Mouse (Mus musculus): ENCODE data around the gene F7. TPM values are rescaled to one million over a fixed set of nuclear protein-coding genes. Genes with fewer than 3 reads are reported as not detected.
"Not testable (repeated sequence)": the region's sequence is repeated elsewhere in the genome, so short reads cannot be mapped to it uniquely, and the experiment has no call there.

Gene F7
- polyA plus RNA-seq, 1 experiment: 0.16 TPM

DNA sequence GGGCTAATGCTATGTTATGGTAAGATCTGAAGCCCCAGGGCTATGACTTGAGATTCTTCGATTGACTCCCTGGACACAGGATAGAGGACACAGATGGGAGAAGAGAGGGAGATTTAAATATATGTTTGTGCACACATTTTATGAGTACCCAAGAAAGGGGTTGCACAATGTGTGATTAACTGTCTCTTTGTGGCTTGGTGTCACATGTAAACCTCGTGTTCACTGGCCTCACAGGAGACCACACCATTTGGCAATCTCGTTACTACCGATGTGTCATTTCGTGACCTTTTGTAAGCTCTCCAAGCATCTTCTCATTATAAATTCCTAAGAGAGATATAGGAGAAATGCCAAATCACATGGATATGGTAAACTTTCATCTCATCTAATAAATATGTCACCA, 1.8 kb downstream of the F7 start:
- DNase-seq (ENCODE audit: extremely low spot score in 1 of 2, low spot score in 1 of 2): no peak

- DNase-seq (ENCODE audit: extremely low spot score in 1 of 2, low spot score in 1 of 2): peak; percentile 75 to 82
These were observed 2.6 kb downstream of the F7 start for GRCm38 (mm10) chr8:13028482-13028881.

DNA sequence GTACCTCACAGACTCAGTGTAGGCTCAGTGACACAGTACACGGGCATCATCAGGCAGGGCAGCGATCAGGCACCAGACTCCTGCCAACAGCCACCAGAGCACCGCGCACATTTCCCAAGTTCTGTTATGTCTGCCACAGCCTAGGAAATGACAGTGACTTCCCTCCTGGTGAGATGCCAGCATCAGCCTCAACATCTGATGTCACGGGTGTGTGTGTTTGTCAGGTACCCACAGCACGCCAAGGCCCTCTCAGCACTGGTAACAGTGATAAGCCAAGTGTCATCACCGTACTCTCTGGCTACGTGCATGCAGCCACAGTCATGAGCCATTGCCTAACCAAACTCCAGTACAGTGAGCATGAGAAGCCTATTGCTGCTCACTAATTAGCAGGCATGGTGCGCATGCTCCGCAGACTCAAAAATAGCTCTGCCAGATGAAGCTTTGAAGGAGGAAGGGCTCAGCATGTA, 10.5 kb downstream of the F7 start:
- DNase-seq (ENCODE audit: extremely low spot score in 1 of 2, low spot score in 1 of 2): peak in 1 of 2 experiments; percentile 58

DNA sequence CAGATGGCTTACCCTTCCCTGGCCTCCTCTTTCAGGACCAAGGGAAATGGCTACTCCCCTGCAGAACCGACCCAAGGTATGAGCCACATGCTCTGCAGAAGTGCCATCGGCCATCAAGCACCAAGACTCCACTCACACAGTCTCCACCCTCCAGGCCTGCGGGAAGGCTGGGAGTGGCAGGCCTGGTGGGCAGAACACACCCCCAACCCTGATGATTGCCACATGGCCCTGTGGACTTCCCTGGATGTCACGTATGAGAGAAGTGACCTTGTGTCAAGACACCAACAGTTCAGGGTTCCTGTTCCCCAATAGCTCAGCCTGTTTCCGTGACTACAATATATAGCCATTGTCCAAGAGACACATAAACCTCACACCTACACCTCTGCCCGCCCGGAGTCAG, 11.2 kb downstream of the F7 start, which contains the start of gene F10:
Gene F10, plus strand, starts transcription at position 294 of the 400 bp plus-strand sequence.
- no peak for DNase-seq (ENCODE audit: extremely low spot score in 1 of 2, low spot score in 1 of 2)

GRCm38 (mm10) chr8:13037569-13037968, 11.7 kb downstream of the F7 start:
- no peak for DNase-seq (ENCODE audit: extremely low spot score in 1 of 2, low spot score in 1 of 2)

GRCm38 (mm10) chr8:13039054-13039453, 13.2 kb downstream of the F7 start:
- no peak for DNase-seq (ENCODE audit: extremely low spot score in 1 of 2, low spot score in 1 of 2)

DNA sequence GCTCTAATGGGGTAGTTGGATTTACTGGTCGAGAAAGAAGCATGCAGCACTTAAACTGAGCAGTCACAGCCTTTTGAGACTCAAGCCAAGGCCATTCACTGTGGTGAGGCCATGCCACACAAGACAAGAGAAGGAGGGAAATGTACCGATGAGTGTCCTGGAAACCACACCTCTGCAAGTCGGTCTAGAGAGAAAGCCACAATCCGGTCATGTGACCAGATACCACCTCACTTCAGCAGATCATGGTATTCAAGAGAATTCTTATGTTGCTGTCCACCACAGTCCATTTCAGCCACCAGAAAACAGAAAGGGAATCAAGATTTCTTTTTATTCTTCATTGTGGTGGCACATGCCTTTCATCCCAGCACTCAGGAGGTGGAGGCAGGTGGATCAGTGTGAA, 15.6 kb downstream of the F7 start:
- no peak for DNase-seq (ENCODE audit: extremely low spot score in 1 of 2, low spot score in 1 of 2)

DNA sequence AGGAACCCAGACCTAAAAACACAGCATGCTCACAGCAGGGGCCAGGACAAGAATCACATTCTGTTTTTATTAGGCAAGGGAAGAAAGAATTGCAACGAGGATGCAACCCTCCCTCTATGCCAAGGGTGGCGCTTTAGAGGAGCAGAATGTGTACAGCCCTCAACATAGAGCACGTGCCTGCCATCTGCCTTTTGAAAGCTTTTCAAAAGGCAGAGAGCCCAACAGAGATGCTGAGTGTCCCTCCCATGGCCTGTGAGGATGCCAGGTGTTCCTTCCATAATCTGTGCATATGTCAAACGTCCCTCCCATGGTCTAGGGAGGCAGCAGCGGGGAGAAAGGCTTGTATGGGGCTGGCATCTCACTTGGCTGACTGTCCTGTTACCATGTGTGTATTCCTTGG, 21.8 kb downstream of the F7 start:
- no peak for DNase-seq (ENCODE audit: extremely low spot score in 1 of 2, low spot score in 1 of 2)

- DNase-seq (ENCODE audit: extremely low spot score in 1 of 2, low spot score in 1 of 2): no peak
These were observed 24.7 kb downstream of the F7 start for GRCm38 (mm10) chr8:13050550-13050949.

- DNase-seq (ENCODE audit: extremely low spot score in 1 of 2, low spot score in 1 of 2): no peak
These were observed 31.5 kb downstream of the F7 start for GRCm38 (mm10) chr8:13057351-13057750.

DNA sequence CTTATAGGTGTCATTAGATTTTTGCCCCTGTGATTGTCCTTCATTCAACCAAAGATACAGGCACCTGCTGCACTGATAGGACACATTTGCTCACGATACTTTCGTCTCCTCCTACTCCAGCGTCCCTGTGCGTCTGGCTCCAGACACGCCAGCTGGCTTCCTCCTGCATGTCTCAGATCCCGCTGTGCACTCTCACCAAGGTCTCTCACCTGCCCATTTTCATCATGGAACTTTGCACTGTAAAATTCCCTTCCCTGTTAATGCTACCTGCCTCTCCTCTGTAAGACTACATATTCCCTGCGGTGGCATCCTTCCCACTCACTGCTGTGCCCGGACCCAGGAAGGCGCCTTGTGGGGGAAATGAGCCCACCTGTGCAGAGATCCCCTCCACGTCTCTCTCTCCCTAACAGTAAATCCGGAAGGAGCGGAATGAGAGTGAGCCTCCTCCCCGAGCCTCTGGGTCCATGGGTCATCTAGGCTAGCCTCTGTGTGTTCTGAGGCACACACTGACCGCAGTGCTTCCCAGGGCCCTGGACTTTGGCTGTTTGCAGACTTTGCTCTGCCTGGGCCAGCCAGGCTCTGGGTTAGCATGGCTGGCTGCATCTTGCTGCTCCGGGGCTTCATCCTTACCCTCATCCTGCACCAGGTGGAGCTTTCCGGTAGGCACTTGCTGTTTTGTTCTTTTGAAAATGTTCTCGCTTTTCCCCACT, 34.8 kb downstream of the F7 start, which contains the start of gene Proz:
Gene Proz, plus strand, starts transcription at position 474 of the 710 bp plus-strand sequence.
- DNase-seq (ENCODE audit: extremely low spot score in 1 of 2, low spot score in 1 of 2): no peak

GRCm38 (mm10) chr8:13063112-13063511, 37.3 kb downstream of the F7 start:
- no peak for DNase-seq (ENCODE audit: extremely low spot score in 1 of 2, low spot score in 1 of 2)

DNA sequence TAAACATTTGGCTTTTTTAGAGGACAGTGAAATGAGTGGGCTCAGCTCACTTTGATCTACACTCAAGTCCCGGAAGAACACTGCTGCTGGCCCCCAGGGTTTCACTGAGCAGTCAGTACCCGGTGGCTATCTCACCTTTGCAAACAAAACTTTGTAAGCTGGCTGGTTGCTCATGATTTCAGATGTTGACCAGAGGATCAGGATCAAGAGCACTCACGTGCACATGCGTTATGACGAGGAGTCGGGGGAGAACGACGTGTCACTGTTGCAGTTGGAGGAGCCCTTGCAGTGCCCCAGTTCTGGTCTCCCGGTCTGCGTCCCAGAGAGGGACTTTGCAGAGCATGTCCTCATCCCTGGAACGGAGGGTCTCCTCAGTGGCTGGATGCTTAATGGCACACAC, 47.4 kb downstream of the F7 start:
- no peak for DNase-seq (ENCODE audit: extremely low spot score in 1 of 2, low spot score in 1 of 2)

DNA sequence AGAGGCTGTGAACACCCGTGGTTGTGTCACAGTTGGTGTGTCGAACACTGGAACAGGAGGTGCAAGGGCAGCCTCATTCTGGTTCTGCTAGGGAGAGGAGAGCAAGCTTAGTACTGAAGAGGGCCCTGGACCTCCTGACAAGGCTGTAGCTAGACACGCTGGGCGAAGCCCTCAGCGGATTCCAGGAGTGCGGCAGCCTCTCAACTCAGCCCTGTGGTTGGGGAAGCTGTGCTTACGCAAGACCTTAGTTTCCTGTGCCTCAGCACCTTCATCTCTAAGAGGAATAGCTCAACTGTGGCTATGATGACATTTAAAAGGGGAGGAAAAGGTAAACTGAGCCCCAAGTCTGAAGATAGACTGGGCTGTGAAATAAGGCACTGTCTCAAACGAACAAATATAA, 49.2 kb downstream of the F7 start:
- no peak for DNase-seq (ENCODE audit: extremely low spot score in 1 of 2, low spot score in 1 of 2)

DNA sequence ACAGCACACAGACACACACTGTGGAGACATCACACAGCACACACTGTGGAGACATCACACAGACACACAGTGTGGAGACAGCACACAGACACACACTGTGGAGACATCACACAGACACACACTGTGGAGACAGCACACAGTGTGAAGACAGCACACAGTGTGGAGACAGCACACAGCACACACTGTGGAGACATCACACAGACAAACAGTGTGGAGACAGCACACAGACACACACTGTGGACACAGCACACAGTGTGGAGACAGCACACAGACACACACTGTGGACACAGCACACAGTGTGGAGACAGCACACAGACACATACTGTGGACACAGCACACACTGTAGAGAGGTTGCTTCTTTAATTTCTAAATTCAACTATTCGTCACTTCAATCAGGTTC, 49.7 kb downstream of the F7 start:
- DNase-seq (ENCODE audit: extremely low spot score in 1 of 2, low spot score in 1 of 2): not testable (repeated sequence)

- peak in 1 of 2 experiments; percentile 12 for DNase-seq (ENCODE audit: extremely low spot score in 1 of 2, low spot score in 1 of 2)
These were observed 51.7 kb downstream of the F7 start for GRCm38 (mm10) chr8:13077542-13077941.

Other genes with a start within 250 kb of the F7 start
- 166 and 193 TPM in 2 replicates for gene Mcf2l, start 152.2 kb upstream of the F7 start, polyA plus RNA-seq (2012; rRNA removed)
- gene F10, start 11.3 kb downstream of the F7 start, polyA plus RNA-seq (2012; rRNA removed): 0.06 TPM in 1 of 2 replicates, not detected in the other
- gene Proz, start 34.9 kb downstream of the F7 start, polyA plus RNA-seq (2012; rRNA removed): 0.11 and 0.24 TPM in 2 replicates
- 32.5 and 34.8 TPM in 2 replicates for gene Pcid2, start 79.4 kb downstream of the F7 start, polyA plus RNA-seq (2012; rRNA removed)
- gene Cul4a, start 79.6 kb downstream of the F7 start, polyA plus RNA-seq (2012; rRNA removed): 43.7 and 53.5 TPM in 2 replicates
- 391 and 397 TPM in 2 replicates for gene Lamp1, start 133.1 kb downstream of the F7 start, polyA plus RNA-seq (2012; rRNA removed)
- gene Grtp1, start 174.6 kb downstream of the F7 start, polyA plus RNA-seq (2012; rRNA removed): 7.0 TPM in 2 replicates
- 0.30 and 0.40 TPM in 2 replicates for gene Adprhl1, start 228.1 kb downstream of the F7 start, polyA plus RNA-seq (2012; rRNA removed)

All from frontal cortex, adult 2 months (tissue).